Mouse (Mus musculus): ENCODE data around the gene Impdh1. TPM values are rescaled to one million over a fixed set of nuclear protein-coding genes. Genes with fewer than 3 reads are reported as not detected.
"Not testable (repeated sequence)": the region's sequence is repeated elsewhere in the genome, so short reads cannot be mapped to it uniquely, and the experiment has no call there.

The Impdh1 gene
- polyA plus RNA-seq, 1 experiment from 2014 or later, result 7.3 TPM

GRCm38 (mm10) chr6:29234272-29234671 is 18.1 kb upstream of the Impdh1 start:
- H3K9ac ChIP-seq (replicated peaks), result no peak overlapping the region
- H3K4me3 ChIP-seq (ENCODE audit: low read depth, low read length), result no peak overlapping the region
- no peaks in the 10 kb centered on the region for H3K9me3 ChIP-seq (ENCODE audit: low read length)
- TF ChIP-seq EP300 (IDR thresholded peaks at IDR 0.05; ENCODE audit: low read depth), result no peak
- peak; percentile 78 for TF ChIP-seq CTCF (IDR thresholded peaks at IDR 0.05; ENCODE audit: low read depth)
- H3K27ac ChIP-seq (ENCODE audit: low read depth), result no peak overlapping the region
- no peaks in the 10 kb centered on the region for H3K36me3 ChIP-seq (replicated peaks; ENCODE audit: insufficient read depth, low read length)
- ATAC-seq (peak; percentile 63), DNase-seq (peak; percentile 46)
- no peaks in the 10 kb centered on the region for H3K4me1 ChIP-seq (ENCODE audit: insufficient read depth)
- no peaks in the 10 kb centered on the region for H3K27me3 ChIP-seq (ENCODE audit: insufficient read depth, low read length)
- H3K4me2 ChIP-seq (ENCODE audit: low read depth, low read length), result no peak overlapping the region
- WGBS (ENCODE audit: insufficient replicate concordance), result 35% methylated on average over 8 of the region's 8 CpGs

- ATAC-seq, result no peak
- Histone ChIP-seq H3K9me3 (ENCODE audit: low read length) (no peaks in the 10 kb centered on the region), H3K27ac (ENCODE audit: low read depth) (no peak overlapping the region), H3K4me3 (ENCODE audit: low read depth, low read length) (no peak overlapping the region), H3K27me3 (ENCODE audit: insufficient read depth, low read length) (no peaks in the 10 kb centered on the region), H3K4me1 (ENCODE audit: insufficient read depth) (no peaks in the 10 kb centered on the region), H3K9ac (replicated peaks) (no peak overlapping the region), H3K36me3 (replicated peaks; ENCODE audit: insufficient read depth, low read length) (no peaks in the 10 kb centered on the region), H3K4me2 (ENCODE audit: low read depth, low read length) (no peak overlapping the region)
- no peak for DNase-seq
- no peak for TF ChIP-seq CTCF (IDR thresholded peaks at IDR 0.05; ENCODE audit: low read depth)
- no peak for TF ChIP-seq EP300 (IDR thresholded peaks at IDR 0.05; ENCODE audit: low read depth)
- WGBS (ENCODE audit: insufficient replicate concordance), result 59% methylated on average over 3 of the region's 3 CpGs
Measured at GRCm38 (mm10) chr6:29233710-29234109, 17.5 kb upstream of the Impdh1 start.

- Histone ChIP-seq H3K27ac (ENCODE audit: low read depth) (no peak overlapping the region; the same call in 1 of the 2 replicates), H3K36me3 (replicated peaks; ENCODE audit: insufficient read depth, low read length) (no peaks in the 10 kb centered on the region), H3K9ac (replicated peaks) (no peak overlapping the region), H3K9me3 (ENCODE audit: low read length) (no peaks in the 10 kb centered on the region), H3K4me1 (ENCODE audit: insufficient read depth) (no peaks in the 10 kb centered on the region), H3K27me3 (ENCODE audit: insufficient read depth, low read length) (no peaks in the 10 kb centered on the region), H3K4me3 (ENCODE audit: low read depth, low read length) (no peak overlapping the region), H3K4me2 (ENCODE audit: low read depth, low read length) (no peak overlapping the region)
- no peak for DNase-seq
- TF ChIP-seq EP300 (IDR thresholded peaks at IDR 0.05; ENCODE audit: low read depth), result no peak
- no peak for TF ChIP-seq CTCF (IDR thresholded peaks at IDR 0.05; ENCODE audit: low read depth)
- WGBS (ENCODE audit: insufficient replicate concordance), result 40% methylated on average over 6 of the region's 6 CpGs
- no peak for ATAC-seq
Measured at GRCm38 (mm10) chr6:29232321-29232720, 16.2 kb upstream of the Impdh1 start.

GRCm38 (mm10) chr6:29231799-29232198 is 15.6 kb upstream of the Impdh1 start:
- no peak for DNase-seq
- no peak overlapping the region for H3K4me3 ChIP-seq (ENCODE audit: low read depth, low read length)
- WGBS (ENCODE audit: insufficient replicate concordance), result 59% methylated on average over 3 of the region's 3 CpGs

GRCm38 (mm10) chr6:29230386-29230785 is 14.2 kb upstream of the Impdh1 start:
- H3K4me2 ChIP-seq (ENCODE audit: low read depth, low read length), result no peak overlapping the region
- no peaks in the 10 kb centered on the region for H3K4me1 ChIP-seq (ENCODE audit: insufficient read depth)
- no peaks in the 10 kb centered on the region for H3K27me3 ChIP-seq (ENCODE audit: insufficient read depth, low read length)
- no peak overlapping the region for H3K9ac ChIP-seq (replicated peaks)
- no peaks in the 10 kb centered on the region for H3K9me3 ChIP-seq (ENCODE audit: low read length)
- DNase-seq, result no peak
- H3K27ac ChIP-seq (ENCODE audit: low read depth), result no peak overlapping the region
- no peak overlapping the region for H3K4me3 ChIP-seq (ENCODE audit: low read depth, low read length)
- ATAC-seq, result no peak
- 73% methylated on average over 6 of the region's 6 CpGs for WGBS (ENCODE audit: insufficient replicate concordance)
- TF ChIP-seq CTCF (IDR thresholded peaks at IDR 0.05; ENCODE audit: low read depth) (no peak), EP300 (IDR thresholded peaks at IDR 0.05; ENCODE audit: low read depth) (no peak)
- no peaks in the 10 kb centered on the region for H3K36me3 ChIP-seq (replicated peaks; ENCODE audit: insufficient read depth, low read length)

More at GRCm38 (mm10) chr6:29231799-29232198, 15.6 kb upstream of the Impdh1 start:
- Histone ChIP-seq H3K4me1 (ENCODE audit: insufficient read depth) (no peaks in the 10 kb centered on the region), H3K27ac (ENCODE audit: low read depth) (no peak overlapping the region), H3K9ac (replicated peaks) (no peak overlapping the region), H3K9me3 (ENCODE audit: low read length) (no peaks in the 10 kb centered on the region), H3K4me2 (ENCODE audit: low read depth, low read length) (no peak overlapping the region), H3K36me3 (replicated peaks; ENCODE audit: insufficient read depth, low read length) (no peaks in the 10 kb centered on the region), H3K27me3 (ENCODE audit: insufficient read depth, low read length) (no peaks in the 10 kb centered on the region)
- ATAC-seq, result no peak
- TF ChIP-seq CTCF (IDR thresholded peaks at IDR 0.05; ENCODE audit: low read depth) (no peak), EP300 (IDR thresholded peaks at IDR 0.05; ENCODE audit: low read depth) (no peak)

GRCm38 (mm10) chr6:29229265-29229913 is 13.2 kb upstream of the Impdh1 start:
- Histone ChIP-seq H3K9me3 (ENCODE audit: low read length) (no peaks in the 10 kb centered on the region), H3K9ac (replicated peaks) (no peak overlapping the region), H3K36me3 (replicated peaks; ENCODE audit: insufficient read depth, low read length) (no peaks in the 10 kb centered on the region), H3K4me1 (ENCODE audit: insufficient read depth) (no peaks in the 10 kb centered on the region), H3K27me3 (ENCODE audit: insufficient read depth, low read length) (no peaks in the 10 kb centered on the region), H3K27ac (ENCODE audit: low read depth) (no peak overlapping the region), H3K4me2 (ENCODE audit: low read depth, low read length) (no peak overlapping the region), H3K4me3 (ENCODE audit: low read depth, low read length) (no peak overlapping the region)
- peak; percentile 55 for ATAC-seq
- TF ChIP-seq EP300 (IDR thresholded peaks at IDR 0.05; ENCODE audit: low read depth) (no peak), CTCF (IDR thresholded peaks at IDR 0.05; ENCODE audit: low read depth) (no peak)
- DNase-seq, result no peak
- WGBS (ENCODE audit: insufficient replicate concordance), result 57% methylated on average over 6 of the region's 6 CpGs

- WGBS (ENCODE audit: insufficient replicate concordance), result 51% methylated on average over 2 of the region's 3 CpGs
- not testable (repeated sequence) for H3K9me3 ChIP-seq (ENCODE audit: low read length)
Measured at GRCm38 (mm10) chr6:29217717-29218116, 1.6 kb upstream of the Impdh1 start.

More at GRCm38 (mm10) chr6:29217717-29218116, 1.6 kb upstream of the Impdh1 start:
- H3K4me3 ChIP-seq (ENCODE audit: low read depth, low read length); H3K9ac ChIP-seq (replicated peaks); H3K27me3 ChIP-seq (ENCODE audit: insufficient read depth, low read length); H3K36me3 ChIP-seq (replicated peaks; ENCODE audit: insufficient read depth, low read length); H3K27ac ChIP-seq (ENCODE audit: low read depth); ATAC-seq; H3K4me2 ChIP-seq (ENCODE audit: low read depth, low read length); DNase-seq: not testable (repeated sequence)
- H3K4me1 ChIP-seq (ENCODE audit: insufficient read depth), result peaks cover 13% of the 10 kb centered on the region; the same call in 1 of the 2 replicates
